Mouse (Mus musculus): ENCODE results near the gene Unc80. TPM values are rescaled to one million over a fixed set of nuclear protein-coding genes. Genes with fewer than 3 reads are reported as not detected.

The Unc80 gene
- polyA plus RNA-seq, 1 experiment from 2014 or later, result not detected

DNA sequence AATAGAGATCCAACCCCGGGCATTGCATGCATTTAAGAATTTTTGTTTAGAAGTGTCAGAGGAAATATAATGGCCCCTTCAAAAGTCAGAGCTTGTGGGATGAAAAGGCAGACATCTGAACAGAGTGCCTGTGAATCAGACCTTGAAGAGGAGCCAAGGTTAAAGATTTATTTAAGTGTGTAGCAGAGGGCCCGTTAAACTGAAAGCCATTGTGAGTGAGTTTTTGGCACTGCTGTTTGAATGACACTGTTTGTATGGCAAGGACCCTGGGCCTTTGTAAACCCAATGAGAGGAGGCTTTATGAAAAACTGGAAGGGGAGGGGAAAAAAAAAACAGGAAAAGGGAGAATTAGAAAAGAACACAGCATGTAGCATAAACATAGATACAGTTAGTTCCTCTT, 170.0 kb downstream of the Unc80 start:
- Histone ChIP-seq H3K27me3 (no peaks in the 10 kb centered on the region), H3K9me3 (replicated peaks) (no peaks in the 10 kb centered on the region), H3K27ac (replicated peaks) (no peak overlapping the region), H3K4me3 (replicated peaks) (no peak overlapping the region), H3K9ac (no peak overlapping the region), H3K4me2 (no peak overlapping the region), H3K36me3 (replicated peaks) (no peaks in the 10 kb centered on the region), H3K4me1 (replicated peaks) (no peaks in the 10 kb centered on the region)
- ATAC-seq (ENCODE audit: insufficient read depth), result no peak
- 53% methylated on average over 2 of the region's 2 CpGs for WGBS (ENCODE audit: insufficient replicate concordance)

DNA sequence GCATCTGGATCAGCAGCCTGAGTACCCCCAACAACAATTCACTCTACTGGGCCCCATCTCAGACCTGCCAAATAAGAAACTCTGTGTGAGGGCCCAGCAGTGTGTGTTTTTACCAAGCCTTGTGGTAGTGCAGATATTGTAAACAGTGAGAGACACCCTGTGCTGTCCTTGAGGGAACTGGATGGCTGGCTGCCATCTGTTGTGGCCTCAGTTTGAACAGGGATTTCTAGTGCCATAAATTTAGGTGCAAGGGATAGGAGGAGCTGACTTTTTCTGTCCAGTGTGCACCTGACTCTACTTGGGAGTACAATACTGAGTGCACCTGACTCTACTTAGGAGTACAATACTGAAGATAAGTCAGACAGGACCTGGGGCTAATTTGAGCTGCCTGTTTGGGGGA, 178.7 kb downstream of the Unc80 start:
- no peak for ATAC-seq (ENCODE audit: insufficient read depth)
- Histone ChIP-seq H3K4me1 (replicated peaks) (no peaks in the 10 kb centered on the region), H3K9me3 (replicated peaks) (no peaks in the 10 kb centered on the region)

DNA sequence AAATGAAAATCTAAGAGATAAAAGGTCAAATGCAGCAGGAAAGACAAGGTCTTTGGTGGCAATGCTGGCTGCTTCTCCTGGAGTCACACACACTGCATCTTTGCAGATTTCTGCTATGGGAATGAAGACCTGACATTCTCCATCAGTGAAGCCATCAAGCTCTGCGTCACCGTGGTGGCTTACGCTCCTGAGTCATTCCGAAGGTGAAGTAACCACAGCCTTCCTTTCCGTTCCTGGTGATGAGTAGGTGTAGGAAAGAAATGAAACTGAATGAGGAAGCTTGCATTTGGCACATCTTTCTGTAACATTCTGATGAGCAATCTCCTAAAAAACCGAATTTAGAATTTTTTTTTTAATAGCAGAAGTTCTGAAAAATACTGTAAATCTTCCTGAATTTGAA, 181.4 kb downstream of the Unc80 start:
- H3K4me3 ChIP-seq (replicated peaks), result no peak overlapping the region
- H3K9ac ChIP-seq, result no peak overlapping the region
- no peaks in the 10 kb centered on the region for H3K9me3 ChIP-seq (replicated peaks)
- H3K4me1 ChIP-seq (replicated peaks), result no peaks in the 10 kb centered on the region
- H3K36me3 ChIP-seq (replicated peaks), result no peaks in the 10 kb centered on the region
- ATAC-seq (ENCODE audit: insufficient read depth), result no peak
- H3K27ac ChIP-seq (replicated peaks), result no peak overlapping the region
- H3K4me2 ChIP-seq, result no peak overlapping the region
- 51% methylated on average over 6 of the region's 6 CpGs for WGBS (ENCODE audit: insufficient replicate concordance)
- no peaks in the 10 kb centered on the region for H3K27me3 ChIP-seq

More for the DNA sequence above, 178.7 kb downstream of the Unc80 start:
- H3K4me3 ChIP-seq (replicated peaks), result no peak overlapping the region
- H3K36me3 ChIP-seq (replicated peaks), result no peaks in the 10 kb centered on the region
- H3K4me2 ChIP-seq, result no peak overlapping the region
- no peak overlapping the region for H3K9ac ChIP-seq
- H3K27me3 ChIP-seq, result no peaks in the 10 kb centered on the region
- no peak overlapping the region for H3K27ac ChIP-seq (replicated peaks)

DNA sequence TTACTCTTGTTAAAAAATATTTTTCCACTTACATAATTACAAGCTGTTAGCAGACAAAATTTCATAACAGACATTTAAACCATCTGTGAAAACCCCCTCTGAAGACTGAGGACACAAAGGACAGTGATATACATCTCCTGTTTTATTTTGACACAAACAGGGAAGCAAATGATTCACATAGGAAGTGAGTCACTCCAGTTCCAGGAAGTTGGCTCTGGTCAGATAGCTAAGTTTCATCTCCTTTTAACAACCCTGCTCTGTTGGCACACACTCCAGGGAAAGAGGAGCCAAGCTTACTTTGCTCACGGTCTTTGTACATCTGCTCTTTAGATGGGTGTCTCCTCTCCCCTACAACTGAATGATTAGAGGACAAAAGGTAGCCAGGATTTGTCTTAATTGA, 181.8 kb downstream of the Unc80 start:
- no peak overlapping the region for H3K4me2 ChIP-seq
- no peaks in the 10 kb centered on the region for H3K27me3 ChIP-seq
- H3K9ac ChIP-seq, result no peak overlapping the region
- WGBS (ENCODE audit: insufficient replicate concordance), result 26% methylated on average over 1 of the region's 1 CpGs
- H3K9me3 ChIP-seq (replicated peaks), result no peaks in the 10 kb centered on the region
- no peak overlapping the region for H3K4me3 ChIP-seq (replicated peaks)
- no peak overlapping the region for H3K27ac ChIP-seq (replicated peaks)
- H3K4me1 ChIP-seq (replicated peaks), result no peaks in the 10 kb centered on the region
- no peak for ATAC-seq (ENCODE audit: insufficient read depth)
- H3K36me3 ChIP-seq (replicated peaks), result no peaks in the 10 kb centered on the region

DNA sequence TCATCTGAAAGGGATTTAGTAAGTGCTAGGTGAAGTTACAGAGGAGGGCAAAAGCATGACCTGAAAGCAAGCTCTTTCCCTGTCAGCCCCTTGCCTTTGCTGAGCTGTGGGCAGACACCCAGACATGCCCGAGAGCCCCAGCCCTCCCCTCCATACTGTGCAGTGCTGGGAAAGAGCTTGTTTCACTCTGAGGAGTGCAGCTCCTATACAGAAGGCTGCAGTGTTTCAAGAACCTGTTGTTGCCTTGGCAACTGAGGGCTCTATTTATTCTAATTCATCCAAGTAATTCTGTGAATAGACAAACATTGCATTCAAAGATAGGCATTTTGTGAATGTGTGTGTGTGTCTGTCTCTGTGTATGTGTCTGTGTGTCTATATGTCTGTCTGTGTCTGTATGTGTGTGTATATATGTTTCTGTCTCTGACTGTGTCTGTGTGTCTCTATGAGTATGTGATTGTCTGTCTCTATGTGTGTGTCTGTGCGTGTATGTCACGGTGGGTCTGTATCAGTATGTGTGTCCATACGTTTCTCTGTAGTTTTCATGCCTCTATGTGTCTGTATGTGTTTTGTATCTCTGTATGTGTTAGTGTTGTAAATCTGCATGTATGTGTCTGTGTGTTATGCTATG, 187.1 kb downstream of the Unc80 start:
- no peaks in the 10 kb centered on the region for H3K4me1 ChIP-seq (replicated peaks)
- H3K4me3 ChIP-seq (replicated peaks), result no peak overlapping the region
- H3K27ac ChIP-seq (replicated peaks), result no peak overlapping the region
- H3K36me3 ChIP-seq (replicated peaks), result no peaks in the 10 kb centered on the region
- no peaks in the 10 kb centered on the region for H3K9me3 ChIP-seq (replicated peaks)
- ATAC-seq (ENCODE audit: insufficient read depth), result no peak
- H3K4me2 ChIP-seq, result no peak overlapping the region
- no peak overlapping the region for H3K9ac ChIP-seq
- 59% methylated on average over 4 of the region's 4 CpGs for WGBS (ENCODE audit: insufficient replicate concordance)
- no peaks in the 10 kb centered on the region for H3K27me3 ChIP-seq

DNA sequence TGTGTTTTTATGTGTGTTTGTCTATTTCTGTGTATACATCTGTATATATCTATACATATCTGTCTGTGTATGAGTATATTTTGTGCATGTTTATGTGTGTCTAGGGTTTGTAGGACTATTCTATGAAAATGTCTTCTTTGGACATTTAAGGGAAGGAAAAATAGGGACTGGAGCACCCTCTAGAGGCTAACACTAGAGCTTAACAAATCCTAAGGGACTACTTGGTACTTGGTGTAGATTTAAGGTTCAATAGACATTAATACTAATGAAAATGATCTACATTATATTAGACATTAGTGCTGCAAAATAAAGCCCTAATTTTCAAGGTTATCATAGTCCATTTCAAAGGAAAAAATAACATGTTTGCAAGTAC, 187.6 kb downstream of the Unc80 start:
- Histone ChIP-seq H3K4me1 (replicated peaks) (no peaks in the 10 kb centered on the region), H3K9me3 (replicated peaks) (no peaks in the 10 kb centered on the region), H3K9ac (no peak overlapping the region), H3K36me3 (replicated peaks) (no peaks in the 10 kb centered on the region), H3K27me3 (no peaks in the 10 kb centered on the region), H3K4me2 (no peak overlapping the region), H3K27ac (replicated peaks) (no peak overlapping the region), H3K4me3 (replicated peaks) (no peak overlapping the region)
- no peak for ATAC-seq (ENCODE audit: insufficient read depth)

DNA sequence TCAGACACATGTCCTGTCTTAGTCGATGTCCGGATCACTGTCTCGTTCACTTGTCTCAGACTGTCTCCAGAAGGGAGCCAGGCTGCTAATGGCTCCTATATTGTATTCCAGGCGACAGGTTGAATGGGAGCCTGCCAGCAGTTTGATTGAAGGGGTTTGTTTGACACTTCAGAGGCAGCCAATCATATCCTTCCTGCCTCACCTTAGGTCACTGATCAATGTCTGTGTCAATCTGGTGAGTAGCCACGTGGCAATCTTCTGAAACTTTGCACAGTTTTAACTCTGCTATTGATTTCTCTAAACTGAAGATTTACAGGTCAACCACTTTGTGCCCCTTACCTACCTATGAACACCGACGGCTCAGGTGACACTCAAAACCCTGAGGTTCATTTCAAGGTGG, 203.3 kb downstream of the Unc80 start:
- ATAC-seq (ENCODE audit: insufficient read depth), result no peak
- no peak overlapping the region for H3K4me2 ChIP-seq
- H3K27me3 ChIP-seq, result no peaks in the 10 kb centered on the region
- no peaks in the 10 kb centered on the region for H3K36me3 ChIP-seq (replicated peaks)
- H3K4me3 ChIP-seq (replicated peaks), result no peak overlapping the region
- H3K27ac ChIP-seq (replicated peaks), result no peak overlapping the region
- H3K9ac ChIP-seq, result no peak overlapping the region
- no peaks in the 10 kb centered on the region for H3K9me3 ChIP-seq (replicated peaks)
- H3K4me1 ChIP-seq (replicated peaks), result no peaks in the 10 kb centered on the region
- 49% methylated on average over 7 of the region's 7 CpGs for WGBS (ENCODE audit: insufficient replicate concordance)

DNA sequence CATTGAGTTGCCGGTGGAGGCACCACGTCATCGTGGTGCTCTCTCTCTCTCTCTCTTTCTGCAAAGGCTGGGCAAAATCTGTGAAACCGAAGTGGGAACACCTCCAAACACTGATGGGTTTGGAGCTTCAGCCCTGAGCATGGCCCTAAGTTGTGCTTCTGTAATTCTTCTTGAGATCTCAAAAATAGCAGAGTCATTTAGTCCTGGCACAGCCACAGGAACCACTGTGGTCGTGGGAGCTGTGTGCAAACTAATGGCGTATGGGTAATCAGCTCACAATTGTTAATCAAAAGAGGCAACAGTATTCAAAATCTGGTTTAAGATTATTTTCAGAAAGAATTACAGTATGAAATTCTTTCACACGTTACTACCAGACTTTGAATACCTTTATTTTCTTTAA, 204.6 kb downstream of the Unc80 start:
- ATAC-seq (ENCODE audit: insufficient read depth), result no peak
- H3K36me3 ChIP-seq (replicated peaks), result no peaks in the 10 kb centered on the region
- H3K9ac ChIP-seq, result no peak overlapping the region
- no peaks in the 10 kb centered on the region for H3K4me1 ChIP-seq (replicated peaks)
- WGBS (ENCODE audit: insufficient replicate concordance), result 58% methylated on average over 7 of the region's 7 CpGs
- no peaks in the 10 kb centered on the region for H3K27me3 ChIP-seq
- H3K9me3 ChIP-seq (replicated peaks), result no peaks in the 10 kb centered on the region
- H3K27ac ChIP-seq (replicated peaks), result no peak overlapping the region
- no peak overlapping the region for H3K4me3 ChIP-seq (replicated peaks)
- no peak overlapping the region for H3K4me2 ChIP-seq

DNA sequence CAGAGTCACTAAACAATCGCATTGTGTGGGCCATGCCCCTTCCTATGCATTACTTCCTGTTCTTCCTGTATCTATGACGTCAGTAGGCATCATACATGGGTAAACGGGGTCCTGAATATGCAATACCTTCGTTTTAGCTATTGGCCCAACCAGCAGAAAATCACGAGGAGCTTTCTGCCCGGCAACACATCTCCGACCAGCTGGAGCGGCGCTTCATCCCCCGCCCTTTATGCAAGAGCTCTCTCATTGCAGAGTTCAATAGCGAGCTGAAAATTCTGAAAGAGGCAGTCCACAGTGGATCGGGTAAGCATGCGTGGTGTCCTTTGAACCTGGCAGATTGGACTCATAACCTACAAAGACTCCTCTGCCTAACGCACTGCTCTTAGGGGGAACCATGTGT, 209.8 kb downstream of the Unc80 start:
- H3K4me2 ChIP-seq, result no peak overlapping the region
- H3K9me3 ChIP-seq (replicated peaks), result no peaks in the 10 kb centered on the region
- no peaks in the 10 kb centered on the region for H3K4me1 ChIP-seq (replicated peaks)
- H3K9ac ChIP-seq, result no peak overlapping the region
- no peaks in the 10 kb centered on the region for H3K27me3 ChIP-seq
- ATAC-seq (ENCODE audit: insufficient read depth), result no peak
- 68% methylated on average over 14 of the region's 14 CpGs for WGBS (ENCODE audit: insufficient replicate concordance)
- H3K36me3 ChIP-seq (replicated peaks), result no peaks in the 10 kb centered on the region
- H3K27ac ChIP-seq (replicated peaks), result no peak overlapping the region
- H3K4me3 ChIP-seq (replicated peaks), result no peak overlapping the region

DNA sequence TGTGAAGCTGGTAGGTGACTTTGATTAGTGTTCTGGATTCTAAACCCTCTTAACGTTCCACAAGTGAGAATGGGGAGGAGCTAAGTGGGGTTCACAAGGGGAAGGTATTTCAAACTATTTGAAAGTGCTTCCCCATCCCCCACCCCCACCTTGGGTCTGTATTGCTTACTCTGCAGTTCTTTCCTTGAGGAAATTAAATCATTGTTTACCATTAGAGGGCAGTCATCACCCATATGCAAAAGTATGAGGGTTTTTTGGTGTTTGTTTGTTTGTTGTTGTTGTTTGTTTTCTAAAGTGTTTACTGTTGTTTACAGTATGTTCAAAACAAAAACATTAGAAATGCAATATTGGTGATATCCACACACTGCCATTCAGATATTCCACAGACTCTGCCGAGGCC, 210.5 kb downstream of the Unc80 start:
- Histone ChIP-seq H3K27ac (replicated peaks) (no peak overlapping the region), H3K4me3 (replicated peaks) (no peak overlapping the region), H3K9ac (no peak overlapping the region), H3K4me1 (replicated peaks) (no peaks in the 10 kb centered on the region), H3K27me3 (no peaks in the 10 kb centered on the region), H3K36me3 (replicated peaks) (no peaks in the 10 kb centered on the region), H3K4me2 (no peak overlapping the region), H3K9me3 (replicated peaks) (no peaks in the 10 kb centered on the region)
- WGBS (ENCODE audit: insufficient replicate concordance), result 39% methylated on average over 2 of the region's 2 CpGs
- ATAC-seq (ENCODE audit: insufficient read depth), result no peak

DNA sequence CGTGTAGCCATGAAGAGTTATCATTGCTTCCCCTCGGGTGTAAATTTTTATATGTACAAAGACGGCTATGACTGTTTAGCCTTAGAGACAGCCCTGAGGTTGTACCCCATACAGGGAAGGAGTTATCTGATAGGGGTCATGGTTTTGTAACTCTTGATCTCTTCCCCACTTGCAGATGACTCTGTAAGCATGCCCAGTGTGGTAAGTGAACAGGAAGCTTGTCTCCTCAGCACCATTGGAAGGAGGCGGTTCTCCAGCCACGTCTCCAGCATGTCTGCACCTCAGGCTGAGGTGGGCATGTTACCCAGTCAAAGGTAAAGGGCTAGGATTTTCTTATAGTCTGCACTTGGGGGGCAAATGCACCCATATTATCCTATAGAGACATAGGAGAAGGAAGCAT, 214.8 kb downstream of the Unc80 start:
- no peaks in the 10 kb centered on the region for H3K9me3 ChIP-seq (replicated peaks)
- H3K4me3 ChIP-seq (replicated peaks), result no peak overlapping the region
- no peak overlapping the region for H3K9ac ChIP-seq
- no peak overlapping the region for H3K27ac ChIP-seq (replicated peaks)
- H3K36me3 ChIP-seq (replicated peaks), result no peaks in the 10 kb centered on the region
- no peaks in the 10 kb centered on the region for H3K4me1 ChIP-seq (replicated peaks)
- no peaks in the 10 kb centered on the region for H3K27me3 ChIP-seq
- WGBS (ENCODE audit: insufficient replicate concordance), result 72% methylated on average over 5 of the region's 5 CpGs
- no peak for ATAC-seq (ENCODE audit: insufficient read depth)
- H3K4me2 ChIP-seq, result no peak overlapping the region

DNA sequence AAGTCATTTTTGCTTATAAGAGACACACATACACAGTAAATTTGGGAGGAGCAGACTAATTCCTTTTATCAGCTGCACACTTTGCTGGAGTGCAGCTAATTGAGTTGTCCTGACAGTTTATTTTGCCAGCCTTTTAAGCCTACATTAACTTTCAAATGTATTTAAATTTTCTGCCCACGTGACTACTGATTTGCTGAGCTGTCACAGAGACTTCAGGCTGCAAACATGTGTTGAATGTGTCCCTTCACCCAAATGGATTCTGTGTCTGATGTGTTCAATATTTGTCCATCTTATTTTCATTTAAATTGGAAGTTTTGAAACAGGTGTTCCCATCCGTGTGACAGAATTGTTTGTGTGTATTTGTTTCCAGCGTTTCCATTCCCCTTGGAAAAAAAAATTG, 223.6 kb downstream of the Unc80 start:
- no peaks in the 10 kb centered on the region for H3K4me1 ChIP-seq (replicated peaks)
- no peak overlapping the region for H3K27ac ChIP-seq (replicated peaks)

More for the DNA sequence above, 223.6 kb downstream of the Unc80 start:
- H3K9ac ChIP-seq, result no peak overlapping the region
- H3K9me3 ChIP-seq (replicated peaks), result no peaks in the 10 kb centered on the region
- ATAC-seq (ENCODE audit: insufficient read depth), result no peak
- H3K4me3 ChIP-seq (replicated peaks), result no peak overlapping the region
- H3K36me3 ChIP-seq (replicated peaks), result no peaks in the 10 kb centered on the region
- 47% methylated on average over 3 of the region's 3 CpGs for WGBS (ENCODE audit: insufficient replicate concordance)
- no peaks in the 10 kb centered on the region for H3K27me3 ChIP-seq
- no peak overlapping the region for H3K4me2 ChIP-seq
